Mouse (Mus musculus) heart, embryonic 13.5 days (tissue): ENCODE measurements around the gene Tmem9b. TPM values are rescaled to one million over a fixed set of nuclear protein-coding genes. Genes with fewer than 3 reads are reported as not detected.
A peak's percentile ranks its signal among the peaks of the same experiment; 100 is the strongest.

Experiments used
- ATAC-seq: fragments of 200-750 bp; cut with Nextera tagmentation; 2 replicates; pipeline ENCODE4 v1.8.0; 2017; ENCODE audit warnings: moderate TSS enrichment; ENCODE audit not compliant: insufficient number of reproducible peaks, low FRiP score, low TSS enrichment; ENCODE audit errors: extremely low read depth
- H3K27ac ChIP-seq: fragments of 300-500 bp; sonication (generic); replicated peaks from 2 replicates; pipeline ENCODE4 v1.5.1; 2015; ENCODE audit warnings: moderate library complexity, mild to moderate bottlenecking, inconsistent platforms
- H3K27me3 ChIP-seq: fragments of 300-500 bp; sonication (generic); replicated peaks from 2 replicates; pipeline ENCODE4 v1.6.1; 2015; ENCODE audit warnings: mild to moderate bottlenecking, inconsistent platforms
- H3K36me3 ChIP-seq: fragments of 300-500 bp; sonication (generic); 2 replicates; pipeline ENCODE4 v1.6.1; 2015; ENCODE audit warnings: mild to moderate bottlenecking, inconsistent platforms
- H3K4me1 ChIP-seq: fragments of 300-500 bp; sonication (generic); 2 replicates; pipeline ENCODE4 v1.6.1; 2015; ENCODE audit warnings: inconsistent platforms
- H3K4me2 ChIP-seq: fragments of 300-500 bp; sonication (generic); 2 replicates; pipeline ENCODE4 v1.6.1; 2015; ENCODE audit warnings: inconsistent platforms, mild to moderate bottlenecking, moderate library complexity
- H3K4me3 ChIP-seq: fragments of 300-500 bp; sonication (generic); 2 replicates; pipeline ENCODE4 v1.5.1; 2015; ENCODE audit warnings: moderate library complexity, mild to moderate bottlenecking, inconsistent platforms
- H3K9ac ChIP-seq: fragments of 300-500 bp; sonication (generic); 2 replicates; pipeline ENCODE4 v1.6.1; 2015; ENCODE audit warnings: inconsistent platforms, mild to moderate bottlenecking, moderate library complexity
- H3K9me3 ChIP-seq: fragments of 300-500 bp; sonication (generic); 2 replicates; pipeline ENCODE4 v1.6.1; 2016; ENCODE audit warnings: inconsistent platforms
- WGBS: fragments of 180-500 bp; shearing (Covaris S2); methylation state at CpG from one replicate; pipeline ENCODE4 v1.1.7; 2015; ENCODE audit warnings: mixed read lengths; 5-methylcytosine and 5-hydroxymethylcytosine counted together
- polyA plus RNA-seq: library from polyadenylated mRNA; unstranded; fragments of >200 nt; fragmentation: Nextera tagmentation; extraction: Ambion mirVana; gene quantifications from 2 replicates; pipeline ENCODE4 v1.2.1, GENCODE M21; 2015

Gene Tmem9b
- polyA plus RNA-seq, 1 experiment from 2014 or later: 53.9 TPM

DNA sequence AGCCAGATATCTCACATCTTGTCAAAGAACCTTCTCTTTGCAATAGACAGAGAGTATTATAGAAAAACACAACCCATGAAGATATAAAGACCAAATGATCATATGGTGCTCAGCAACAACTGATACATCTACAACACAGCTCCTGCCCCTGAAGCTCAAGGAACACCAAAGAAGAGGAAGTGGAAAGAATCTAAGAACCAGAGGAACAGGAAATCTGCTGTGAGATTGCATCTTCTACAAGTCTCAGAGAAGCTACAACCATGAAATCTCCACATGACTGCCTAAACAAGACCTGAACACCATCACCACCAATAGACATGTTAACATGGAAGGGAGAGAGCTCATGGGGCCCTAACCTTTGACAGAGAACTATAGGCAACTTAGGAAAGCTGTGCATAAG lies 19.6 kb upstream of the Tmem9b start:
- H3K4me2 ChIP-seq: no peak overlapping the region
- H3K4me3 ChIP-seq: no peak overlapping the region
- no peak for ATAC-seq
- H3K4me1 ChIP-seq: no peaks in the 10 kb centered on the region
- no peaks in the 10 kb centered on the region for H3K36me3 ChIP-seq
- no peaks in the 10 kb centered on the region for H3K9me3 ChIP-seq
- peaks cover 4% of the 10 kb centered on the region; the same call in 1 of the 2 replicates for H3K27me3 ChIP-seq
- H3K9ac ChIP-seq: no peak overlapping the region
- H3K27ac ChIP-seq: no peak overlapping the region

DNA sequence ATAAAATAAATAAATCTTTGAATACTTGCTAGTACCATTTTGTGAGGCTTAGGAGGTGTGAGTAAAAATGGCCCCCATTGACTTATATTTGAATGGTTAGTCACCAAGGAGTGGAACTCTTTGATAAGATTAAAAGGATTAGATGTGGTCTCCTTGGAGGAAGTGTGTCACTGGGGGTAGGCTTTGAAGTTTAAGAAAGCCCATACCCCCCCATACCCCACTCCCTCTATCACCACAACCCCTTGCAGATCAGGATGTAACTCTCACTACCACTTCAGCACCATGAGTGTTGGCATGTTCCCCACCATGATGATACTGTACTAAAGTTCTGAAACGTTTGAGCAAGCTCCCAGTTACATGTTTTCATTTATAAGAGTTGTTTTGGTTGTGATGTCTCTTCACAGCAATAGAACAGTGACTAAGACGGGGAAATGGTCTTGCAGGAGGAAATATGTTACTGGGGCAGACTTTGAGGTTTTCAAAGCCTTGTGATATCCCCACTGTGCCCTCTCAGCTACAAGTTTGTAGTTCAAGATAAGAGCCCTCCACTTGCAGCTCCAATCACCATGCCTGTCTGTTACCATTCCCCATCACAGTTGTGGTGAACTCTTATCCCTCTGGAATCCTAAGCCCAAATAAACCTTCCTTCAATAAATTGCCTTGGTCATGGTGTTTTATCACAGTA lies 16.2 kb upstream of the Tmem9b start:
- ATAC-seq: no peak
- no peaks in the 10 kb centered on the region for H3K36me3 ChIP-seq
- no peaks in the 10 kb centered on the region for H3K27me3 ChIP-seq
- no peaks in the 10 kb centered on the region for H3K9me3 ChIP-seq
- no peaks in the 10 kb centered on the region for H3K4me1 ChIP-seq
- no peak overlapping the region for H3K27ac ChIP-seq
- H3K4me2 ChIP-seq: no peak overlapping the region
- no peak overlapping the region for H3K4me3 ChIP-seq
- WGBS: 27% methylated on average over 2 of the region's 2 CpGs
- H3K9ac ChIP-seq: no peak overlapping the region

DNA sequence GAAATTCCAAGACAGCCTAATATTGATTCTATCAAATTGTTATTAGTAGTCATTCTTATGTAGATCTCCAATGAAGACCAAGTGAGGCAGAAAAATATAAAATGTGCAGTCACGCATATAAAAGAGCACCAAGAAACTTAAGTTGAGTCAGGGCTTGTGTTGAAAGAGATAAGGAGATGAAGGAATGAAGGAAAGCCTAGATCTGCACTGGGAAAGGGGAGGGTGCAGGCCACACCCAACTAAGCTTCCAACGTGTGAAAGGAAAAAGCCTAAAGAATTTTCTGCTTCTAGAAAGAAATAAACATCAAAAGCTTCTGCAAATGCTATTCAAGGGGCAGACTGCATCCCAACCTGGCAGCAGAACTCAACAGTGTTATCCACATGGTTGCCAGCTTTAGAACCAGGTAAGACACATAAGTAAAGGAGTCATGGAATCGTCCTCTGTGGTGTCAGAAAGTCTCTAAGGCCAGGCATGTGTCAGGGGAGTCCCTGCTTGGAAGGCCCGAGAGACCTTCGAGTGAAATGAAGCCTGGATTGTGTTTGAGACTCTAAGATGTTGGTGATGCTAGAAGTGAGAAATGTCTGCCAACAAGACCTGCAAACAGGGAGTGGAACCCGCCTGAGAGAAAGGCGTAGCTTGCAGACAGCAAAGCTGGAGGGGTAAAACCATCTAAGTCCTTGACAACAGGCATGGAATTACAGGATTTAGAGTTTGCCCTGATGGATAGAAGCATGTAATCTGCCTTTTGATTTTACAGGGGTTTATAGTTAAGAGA lies 15.1 kb upstream of the Tmem9b start:
- Histone ChIP-seq H3K27me3 (no peaks in the 10 kb centered on the region), H3K27ac (no peak overlapping the region), H3K4me3 (no peak overlapping the region), H3K9ac (no peak overlapping the region), H3K36me3 (no peaks in the 10 kb centered on the region), H3K9me3 (no peaks in the 10 kb centered on the region), H3K4me2 (no peak overlapping the region), H3K4me1 (no peaks in the 10 kb centered on the region)
- no peak for ATAC-seq
- WGBS: 76% methylated on average over 7 of the region's 7 CpGs

DNA sequence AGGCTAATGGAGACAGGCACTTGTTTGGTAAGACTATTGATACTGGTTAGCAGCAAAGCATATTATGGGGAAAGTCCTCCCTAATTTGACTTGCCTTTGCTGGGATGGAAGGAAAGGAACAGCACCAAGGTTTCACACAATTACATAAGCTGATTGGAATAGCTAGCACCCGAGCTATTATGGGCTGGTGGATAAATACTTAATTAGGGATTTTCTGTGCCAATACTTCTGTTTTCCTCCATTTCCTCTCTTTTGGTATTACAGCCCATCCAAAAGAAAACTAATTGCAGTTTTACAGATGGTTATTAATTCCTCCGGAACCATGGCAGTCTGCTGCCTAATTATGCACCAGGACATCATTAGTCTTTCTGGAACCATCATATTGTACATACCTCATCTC lies 11.3 kb upstream of the Tmem9b start:
- H3K27ac ChIP-seq: no peak overlapping the region
- H3K4me3 ChIP-seq: no peak overlapping the region
- 75% methylated on average over 2 of the region's 2 CpGs for WGBS
- no peaks in the 10 kb centered on the region for H3K27me3 ChIP-seq
- H3K9ac ChIP-seq: no peak overlapping the region
- H3K4me1 ChIP-seq: no peaks in the 10 kb centered on the region
- H3K4me2 ChIP-seq: no peak overlapping the region
- ATAC-seq: no peak
- H3K36me3 ChIP-seq: no peaks in the 10 kb centered on the region
- H3K9me3 ChIP-seq: no peaks in the 10 kb centered on the region

DNA sequence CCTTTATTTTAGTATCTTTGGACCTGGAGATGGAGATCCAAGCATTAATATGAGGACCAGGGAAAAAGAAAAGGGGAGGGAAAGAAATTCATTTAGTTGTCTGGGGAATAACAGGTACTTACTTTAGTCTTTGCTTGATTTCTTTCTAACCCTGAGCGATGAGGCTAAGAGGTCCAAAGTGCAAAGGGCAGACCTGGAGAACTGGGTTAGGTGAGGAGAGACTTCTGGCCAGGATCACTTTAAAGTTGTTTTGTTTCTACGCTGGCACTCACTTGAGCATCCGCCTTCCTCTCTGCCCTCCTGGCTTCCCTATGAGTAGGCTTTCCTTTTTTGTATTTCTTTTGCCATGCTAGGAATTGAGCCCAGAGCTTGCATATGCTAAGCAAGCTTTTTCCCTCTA lies 3.6 kb upstream of the Tmem9b start:
- WGBS: 89% methylated on average over 3 of the region's 3 CpGs
- no peak overlapping the region for H3K9ac ChIP-seq
- no peak overlapping the region for H3K4me3 ChIP-seq
- no peak overlapping the region for H3K27ac ChIP-seq
- no peaks in the 10 kb centered on the region for H3K9me3 ChIP-seq
- H3K36me3 ChIP-seq: no peaks in the 10 kb centered on the region
- ATAC-seq: no peak
- H3K27me3 ChIP-seq: no peaks in the 10 kb centered on the region
- no peak overlapping the region for H3K4me2 ChIP-seq
- H3K4me1 ChIP-seq: peaks cover 15% of the 10 kb centered on the region

DNA sequence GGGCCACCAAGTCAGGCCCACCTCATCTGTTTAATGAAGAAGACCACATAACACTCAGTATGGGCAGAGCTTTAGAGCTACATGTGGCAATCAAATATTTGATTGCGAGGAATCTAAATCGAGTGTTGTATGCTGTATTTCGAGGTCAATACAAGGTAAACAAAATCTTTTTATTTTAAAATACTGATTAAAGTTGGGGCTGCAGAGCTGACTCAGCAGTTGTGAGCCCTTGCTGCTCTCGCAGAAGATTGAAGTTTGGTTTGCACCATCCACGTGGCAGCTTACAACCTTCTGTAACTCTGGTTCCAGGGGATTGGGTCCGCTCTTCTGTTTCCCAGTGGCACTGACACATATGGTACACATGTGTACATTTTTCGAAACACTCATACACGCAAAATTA lies 1.4 kb upstream of the Tmem9b start:
- Histone ChIP-seq H3K27me3 (no peaks in the 10 kb centered on the region), H3K9ac (no peak overlapping the region), H3K27ac (no peak overlapping the region), H3K4me2 (no peak overlapping the region), H3K36me3 (peaks cover 4% of the 10 kb centered on the region; the same call in 1 of the 2 replicates), H3K4me1 (peaks cover 25% of the 10 kb centered on the region), H3K9me3 (no peaks in the 10 kb centered on the region), H3K4me3 (no peak overlapping the region)
- no peak for ATAC-seq
- 88% methylated on average over 8 of the region's 8 CpGs for whole genome bisulfite sequencing

DNA sequence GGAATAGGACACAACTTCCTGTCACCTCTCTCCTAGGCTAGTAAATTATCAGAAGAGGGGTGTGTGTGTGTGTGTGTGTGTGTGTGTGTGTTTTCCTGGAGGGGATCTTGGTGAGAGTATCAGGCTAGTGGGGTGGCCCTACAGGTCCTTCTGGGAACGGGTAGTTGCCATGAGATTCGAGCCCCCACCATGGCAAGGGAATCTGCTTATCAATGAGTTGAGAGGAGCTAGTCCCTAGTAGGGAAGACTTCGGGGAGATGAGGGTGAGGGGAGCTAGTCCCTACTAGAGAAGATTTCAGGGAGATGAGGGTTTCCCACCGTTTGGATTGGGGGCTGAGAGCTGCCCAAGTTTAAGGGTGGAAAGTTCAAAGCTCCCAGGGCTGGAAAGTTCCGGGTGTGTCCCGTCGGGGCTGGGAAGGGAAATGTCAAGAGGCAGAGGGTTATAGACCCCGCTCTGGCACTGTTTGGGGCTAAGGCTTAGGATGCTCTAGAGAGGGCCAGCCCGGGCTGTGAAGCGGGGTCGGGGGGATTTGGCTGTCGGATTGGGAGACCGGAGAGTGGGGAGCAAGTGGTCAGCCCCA lies 1.2 kb downstream of the Tmem9b start:
- Histone ChIP-seq H3K4me1 (peaks cover 25% of the 10 kb centered on the region), H3K27me3 (no peaks in the 10 kb centered on the region), H3K4me2 (peak overlapping the region; percentile 87), H3K27ac (peak overlapping the region; percentile 81), H3K36me3 (peaks cover 13% of the 10 kb centered on the region), H3K4me3 (peak overlapping the region; percentile 62), H3K9me3 (no peaks in the 10 kb centered on the region), H3K9ac (peak overlapping the region; percentile 86)
- 1% methylated on average over 13 of the region's 13 CpGs for WGBS
- no peak for ATAC-seq

DNA sequence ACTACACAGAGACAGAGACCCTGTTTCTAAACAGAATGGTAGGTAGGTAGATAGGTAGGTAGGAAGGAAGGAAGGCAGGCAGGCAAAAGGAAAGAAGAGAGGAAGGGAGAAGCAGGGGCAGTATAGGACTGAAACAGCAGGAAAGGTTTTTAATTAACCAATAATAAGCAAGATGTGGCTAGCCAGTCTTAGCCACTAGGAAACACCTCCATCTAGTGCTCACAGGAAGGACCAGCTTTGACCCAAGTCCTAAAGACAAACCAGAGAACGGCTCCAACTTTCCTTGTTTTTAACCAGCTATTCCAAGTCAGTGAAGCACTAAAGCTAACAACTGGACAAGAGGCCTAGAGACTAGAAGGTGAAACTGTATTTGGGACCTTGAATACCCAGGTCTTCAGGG lies 4.9 kb downstream of the Tmem9b start:
- 44% methylated on average over 1 of the region's 1 CpGs for WGBS
- Histone ChIP-seq H3K27ac (no peak overlapping the region), H3K4me3 (no peak overlapping the region)

DNA sequence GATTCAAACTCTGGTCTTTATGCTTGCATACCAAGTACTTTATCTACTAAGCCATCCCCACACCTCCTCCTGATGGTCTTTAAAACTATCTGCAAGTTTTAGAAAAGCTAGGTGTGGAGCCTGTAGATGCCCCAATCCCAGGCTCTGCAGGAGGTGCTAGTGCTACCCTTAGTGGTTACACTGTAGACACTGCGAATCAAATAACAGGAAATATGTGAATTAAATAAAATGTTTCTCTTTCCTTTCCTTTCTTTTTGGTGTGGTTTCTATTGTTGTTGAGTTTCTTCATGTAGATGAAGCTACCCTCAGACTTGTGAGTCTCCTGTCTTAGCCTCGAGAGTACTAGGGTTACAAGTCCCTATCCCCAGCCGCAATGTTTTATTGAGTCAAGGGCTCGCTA lies 11.0 kb downstream of the Tmem9b start:
- ATAC-seq: no peak
- no peak overlapping the region for H3K4me2 ChIP-seq
- no peak overlapping the region for H3K4me3 ChIP-seq
- H3K27me3 ChIP-seq: no peaks in the 10 kb centered on the region
- no peak overlapping the region for H3K9ac ChIP-seq
- no peak overlapping the region for H3K27ac ChIP-seq
- H3K9me3 ChIP-seq: no peaks in the 10 kb centered on the region
- H3K36me3 ChIP-seq: peaks cover 75% of the 10 kb centered on the region
- no peaks in the 10 kb centered on the region for H3K4me1 ChIP-seq
- 83% methylated on average over 4 of the region's 4 CpGs for WGBS

More for the DNA sequence above, 4.9 kb downstream of the Tmem9b start:
- H3K9ac ChIP-seq: no peak overlapping the region
- H3K36me3 ChIP-seq: peaks cover 49% of the 10 kb centered on the region
- peaks cover 16% of the 10 kb centered on the region for H3K4me1 ChIP-seq
- no peak for ATAC-seq
- H3K4me2 ChIP-seq: no peak overlapping the region
- H3K27me3 ChIP-seq: no peaks in the 10 kb centered on the region
- H3K9me3 ChIP-seq: no peaks in the 10 kb centered on the region

DNA sequence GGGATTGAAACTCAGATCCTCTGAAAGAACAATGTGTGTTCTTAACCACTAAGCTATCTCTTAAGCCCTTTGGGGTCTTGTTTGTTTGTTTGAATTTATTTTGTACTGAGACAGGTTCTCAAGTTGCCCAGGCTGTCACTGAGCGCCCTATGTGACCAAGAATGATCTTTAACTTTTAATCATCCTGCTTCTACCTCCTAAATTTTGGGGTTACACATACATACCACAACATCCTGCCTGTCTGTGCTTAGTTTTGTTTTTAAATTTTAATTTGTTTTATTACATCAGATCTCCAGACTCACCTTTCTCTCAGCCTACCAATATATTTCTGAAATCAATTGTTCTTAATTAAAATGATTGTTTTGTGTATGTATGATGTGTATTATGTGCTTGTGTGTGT lies 11.6 kb downstream of the Tmem9b start:
- H3K4me3 ChIP-seq: no peak overlapping the region
- ATAC-seq: no peak
- H3K4me2 ChIP-seq: no peak overlapping the region
- H3K36me3 ChIP-seq: peaks cover 75% of the 10 kb centered on the region
- WGBS: 77% methylated on average over 1 of the region's 1 CpGs
- H3K9me3 ChIP-seq: no peaks in the 10 kb centered on the region
- H3K27me3 ChIP-seq: no peaks in the 10 kb centered on the region
- H3K4me1 ChIP-seq: no peaks in the 10 kb centered on the region
- H3K9ac ChIP-seq: no peak overlapping the region
- no peak overlapping the region for H3K27ac ChIP-seq

DNA sequence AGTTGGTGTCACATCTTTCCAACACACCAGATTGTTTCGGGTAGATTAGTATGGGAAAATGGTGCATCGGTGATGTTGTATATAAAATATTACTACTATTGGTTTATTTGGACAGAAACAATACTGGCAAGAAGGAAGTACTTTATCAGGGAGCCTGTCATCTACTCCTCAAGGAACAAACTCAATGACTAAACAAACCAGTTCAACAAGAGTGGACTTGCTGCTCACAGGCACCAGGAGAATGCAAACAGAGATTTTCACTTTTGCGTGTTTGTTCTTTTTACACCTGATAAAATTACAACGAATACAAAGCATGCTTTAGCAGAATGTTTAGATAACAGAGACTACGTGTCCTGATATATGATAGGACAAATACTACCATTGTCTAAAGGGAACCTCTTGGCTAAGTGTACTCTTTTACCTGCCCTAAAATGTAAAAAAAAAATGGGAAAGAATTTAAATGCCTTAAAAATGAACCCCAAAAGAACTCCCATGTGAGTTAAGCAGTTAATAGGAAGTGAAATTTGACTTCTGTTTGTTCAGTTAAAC lies 12.8 kb downstream of the Tmem9b start:
- no peak overlapping the region for H3K27ac ChIP-seq
- no peaks in the 10 kb centered on the region for H3K27me3 ChIP-seq
- ATAC-seq: no peak
- H3K9ac ChIP-seq: no peak overlapping the region
- no peak overlapping the region for H3K4me2 ChIP-seq
- H3K9me3 ChIP-seq: no peaks in the 10 kb centered on the region
- H3K4me1 ChIP-seq: no peaks in the 10 kb centered on the region
- no peak overlapping the region for H3K4me3 ChIP-seq
- H3K36me3 ChIP-seq: peaks cover 71% of the 10 kb centered on the region
- WGBS: 64% methylated on average over 5 of the region's 5 CpGs
